Comparison of ENCODE assay signal across 8 mouse cellular contexts in genomic region chr2:161109398-161109821, GRCm38 (mm10). TPM values are rescaled to one million over a fixed set of nuclear protein-coding genes. Genes with fewer than 3 reads are reported as not detected.
DNase-seq lines count a peak whose midpoint lies in the region; ATAC-seq and TF ChIP-seq lines count a peak whose summit lies in the region.

No protein-coding gene starts in this region.

- under 1% methylated on average over 26 of the region's 26 CpGs for WGBS in kidney, embryonic 16.5 days
- under 1% methylated on average over 26 of the region's 26 CpGs for WGBS in forebrain, embryonic 10.5 days
- 2% methylated on average over 26 of the region's 26 CpGs for WGBS in liver, embryonic 13.5 days (ENCODE audit: insufficient replicate concordance)

- DNase-seq in kidney, postnatal 10 days, result no peak
- no peak for DNase-seq in MEL (ENCODE audit: low read depth, low spot score)
- no peak for DNase-seq in forebrain, embryonic 10.5 days (ENCODE audit: extremely low spot score, low spot score)
- DNase-seq in liver, embryonic 13.5 days, result no peak
- no peak for DNase-seq in adrenal gland, postnatal 10 days
- DNase-seq in layer of hippocampus, postnatal 25 days (ENCODE audit: extremely low spot score in 1 of 2, low spot score in 1 of 2), result no peak
- no peak for DNase-seq in thymus, postnatal 25 days

- H3K4me1 ChIP-seq in kidney, embryonic 16.5 days (ENCODE audit: insufficient read depth, low read length), result peaks cover 24% of the 10 kb centered on the region
- peaks cover 6 to 9% of the 10 kb centered on the region in 2 experiments for H3K4me1 ChIP-seq in MEL (ENCODE audit: control insufficient read depth in 1 of 2, insufficient read depth in 2 of 2, low read length in 2 of 2)
- H3K4me1 ChIP-seq in forebrain, embryonic 10.5 days, result peaks cover 25% of the 10 kb centered on the region
- peaks cover 19% of the 10 kb centered on the region for H3K4me1 ChIP-seq in liver, embryonic 13.5 days (replicated peaks)

- H3K4me2 ChIP-seq in kidney, embryonic 16.5 days (replicated peaks; ENCODE audit: low read depth, low read length), result peak overlapping the region; percentile 71
- H3K4me2 ChIP-seq in liver, embryonic 13.5 days, result peak overlapping the region; percentile 93

- TF ChIP-seq POLR2A in MEL (IDR thresholded peaks at IDR 0.05; ENCODE audit: control insufficient read depth in 1 of 2, insufficient read depth in 1 of 2, low read depth in 1 of 2, low read length in 2 of 2, poor library complexity in 1 of 2), result no peak

- no peaks in the 10 kb centered on the region for H3K9me3 ChIP-seq in kidney, embryonic 16.5 days (ENCODE audit: low read length)
- no peaks in the 10 kb centered on the region for H3K9me3 ChIP-seq in MEL (replicated peaks; ENCODE audit: insufficient read depth, low read length)
- no peaks in the 10 kb centered on the region for H3K9me3 ChIP-seq in forebrain, embryonic 10.5 days
- no peaks in the 10 kb centered on the region for H3K9me3 ChIP-seq in liver, embryonic 13.5 days (replicated peaks)

- peaks cover 5% of the 10 kb centered on the region; the same call in 1 of the 2 replicates for H3K36me3 ChIP-seq in kidney, embryonic 16.5 days (ENCODE audit: insufficient read depth, low read length)
- H3K36me3 ChIP-seq in MEL (ENCODE audit: control insufficient read depth in 1 of 2, insufficient read depth in 2 of 2, low read length in 2 of 2), result peaks cover 0 to 12% of the 10 kb centered on the region in 2 experiments; a peak in 2 of 4 replicates
- peaks cover 8% of the 10 kb centered on the region for H3K36me3 ChIP-seq in forebrain, embryonic 10.5 days (replicated peaks)
- no peaks in the 10 kb centered on the region for H3K36me3 ChIP-seq in liver, embryonic 13.5 days

- H3K79me2 ChIP-seq in MEL (ENCODE audit: control insufficient read depth, insufficient read depth, low read length, poor library complexity), result peaks cover 23% of the 10 kb centered on the region

- no peak for TF ChIP-seq EP300 in MEL (IDR thresholded peaks at IDR 0.05; ENCODE audit: low read depth in 1 of 2, low read length in 2 of 2)

- H3K4me3 ChIP-seq in kidney, embryonic 16.5 days (ENCODE audit: low read length), result peak overlapping the region; percentile 92
- peak overlapping the region; percentile 64 to 69 for H3K4me3 ChIP-seq in MEL (ENCODE audit: control insufficient read depth in 1 of 2, insufficient read depth in 1 of 2, low read depth in 2 of 2, low read length in 2 of 2)
- peak overlapping the region; percentile 97 for H3K4me3 ChIP-seq in forebrain, embryonic 10.5 days
- H3K4me3 ChIP-seq in liver, embryonic 13.5 days (replicated peaks), result peak overlapping the region; percentile 97

- peak overlapping the region; percentile 79 for H3K9ac ChIP-seq in kidney, embryonic 16.5 days (replicated peaks; ENCODE audit: low read length)
- peak overlapping the region; percentile 61 for H3K9ac ChIP-seq in MEL (ENCODE audit: control insufficient read depth, low read depth, low read length, poor library complexity, severe bottlenecking)
- H3K9ac ChIP-seq in liver, embryonic 13.5 days, result peak overlapping the region; percentile 70

- H3K27ac ChIP-seq in kidney, embryonic 16.5 days (ENCODE audit: low read length), result peak overlapping the region; percentile 70
- no peak overlapping the region for H3K27ac ChIP-seq in MEL (ENCODE audit: control insufficient read depth, low read depth, low read length)
- peak overlapping the region; percentile 99 for H3K27ac ChIP-seq in forebrain, embryonic 10.5 days
- H3K27ac ChIP-seq in liver, embryonic 13.5 days, result no peak overlapping the region

- H3K27me3 ChIP-seq in kidney, embryonic 16.5 days (ENCODE audit: insufficient read depth, low read length), result no peaks in the 10 kb centered on the region
- H3K27me3 ChIP-seq in MEL (ENCODE audit: control insufficient read depth in 1 of 2, insufficient read depth in 2 of 2, low read length in 2 of 2), result no peaks in the 10 kb centered on the region; a peak in 1 of 4 replicates
- no peaks in the 10 kb centered on the region for H3K27me3 ChIP-seq in forebrain, embryonic 10.5 days (ENCODE audit: poor library complexity, severe bottlenecking)
- H3K27me3 ChIP-seq in liver, embryonic 13.5 days, result no peaks in the 10 kb centered on the region

- TF ChIP-seq CTCF in MEL (IDR thresholded peaks at IDR 0.05 in 2 of 3, conservative IDR thresholded peaks at IDR 0.05 in 1 of 3; ENCODE audit: control insufficient read depth in 1 of 3, insufficient read depth in 1 of 3, low read depth in 2 of 3, low read length in 3 of 3, poor library complexity in 1 of 3, severe bottlenecking in 1 of 3), result no peak

- peak; percentile 60 for ATAC-seq in kidney, embryonic 16.5 days (ENCODE audit: low FRiP score, low TSS enrichment)
- no peak for ATAC-seq in liver, embryonic 13.5 days (ENCODE audit: low read depth)

- TF ChIP-seq RAD21 in MEL (IDR thresholded peaks at IDR 0.05; ENCODE audit: low read depth, low read length), result no peak

TF ChIP-seq in MEL, 35 proteins besides CTCF, POLR2A, EP300 and RAD21:
- TF ChIP-seq SMC3 (IDR thresholded peaks at IDR 0.05; ENCODE audit: low read depth, low read length) (no peak), MYC (IDR thresholded peaks at IDR 0.05; ENCODE audit: low read depth, low read length) (no peak), ZC3H11A (IDR thresholded peaks at IDR 0.05; ENCODE audit: low read depth, low read length) (no peak), POLR2AphosphoS5 (IDR thresholded peaks at IDR 0.05; ENCODE audit: borderline replicate concordance, low read depth, low read length) (no peak), MAX (IDR thresholded peaks at IDR 0.05; ENCODE audit: low read length) (no peak), USF1 (IDR thresholded peaks at IDR 0.05; ENCODE audit: low read depth, low read length) (no peak), MYB (IDR thresholded peaks at IDR 0.05; ENCODE audit: low read depth, low read length) (no peak), GABPA (IDR thresholded peaks at IDR 0.05; ENCODE audit: low read depth, low read length) (no peak), RCOR1 (IDR thresholded peaks at IDR 0.05; ENCODE audit: low read depth, low read length) (no peak)

RNA-seq across cellular contexts. Expression of gene Chd6, which starts 0.5 kb away (rescaled TPM):
- 30.1 and 35.6 TPM in 2 replicates for polyA plus RNA-seq in kidney, embryonic 16.5 days (2015; fragmentation: Nextera tagmentation; extraction: Ambion mirVana)
- 9.7 and 11.8 TPM in 2 replicates for total RNA-seq in MEL (2012; rRNA removed)
- 100 to 1,000 TPM in 1 of 2 experiments, 10 to 100 TPM in 1; 15.4 to 200 TPM for polyA plus RNA-seq in MEL (2012; ENCODE audit: insufficient read depth in 1 of 2, insufficient read length in 2 of 2, low read depth in 1 of 2, low replicate concordance in 2 of 2, missing spikeins in 1 of 2)
- 27.2 and 31.0 TPM in 2 replicates for polyA plus RNA-seq in forebrain, embryonic 10.5 days (2016; fragmentation: Nextera tagmentation; extraction: Ambion mirVana)
- polyA plus RNA-seq in liver, embryonic 13.5 days (2015; fragmentation: Nextera tagmentation; extraction: Ambion mirVana), result 4.5 and 5.1 TPM in 2 replicates
- total RNA-seq in adrenal gland, postnatal 10 days (2021), result 10 to 100 TPM; 34.6 to 48.6 TPM
- total RNA-seq in layer of hippocampus, postnatal 25 days (2021), result 10 to 100 TPM; 46.8 to 70.6 TPM

Comparison
In these comparisons a context has a peak if more than half of its experiments do, and no peak if none do; other contexts are left out.
1. H3K27ac ChIP-seq: peak in kidney, embryonic 16.5 days (single experiment) and forebrain, embryonic 10.5 days (single experiment); none in MEL (single experiment) and liver, embryonic 13.5 days (single experiment).
2. Peak in every context shown above with its lines, with median percentiles within 50 percentile points of each other: H3K4me3 ChIP-seq and H3K9ac ChIP-seq.